ENCODE assay signal across 9 mouse cellular contexts in the genomic region with DNA sequence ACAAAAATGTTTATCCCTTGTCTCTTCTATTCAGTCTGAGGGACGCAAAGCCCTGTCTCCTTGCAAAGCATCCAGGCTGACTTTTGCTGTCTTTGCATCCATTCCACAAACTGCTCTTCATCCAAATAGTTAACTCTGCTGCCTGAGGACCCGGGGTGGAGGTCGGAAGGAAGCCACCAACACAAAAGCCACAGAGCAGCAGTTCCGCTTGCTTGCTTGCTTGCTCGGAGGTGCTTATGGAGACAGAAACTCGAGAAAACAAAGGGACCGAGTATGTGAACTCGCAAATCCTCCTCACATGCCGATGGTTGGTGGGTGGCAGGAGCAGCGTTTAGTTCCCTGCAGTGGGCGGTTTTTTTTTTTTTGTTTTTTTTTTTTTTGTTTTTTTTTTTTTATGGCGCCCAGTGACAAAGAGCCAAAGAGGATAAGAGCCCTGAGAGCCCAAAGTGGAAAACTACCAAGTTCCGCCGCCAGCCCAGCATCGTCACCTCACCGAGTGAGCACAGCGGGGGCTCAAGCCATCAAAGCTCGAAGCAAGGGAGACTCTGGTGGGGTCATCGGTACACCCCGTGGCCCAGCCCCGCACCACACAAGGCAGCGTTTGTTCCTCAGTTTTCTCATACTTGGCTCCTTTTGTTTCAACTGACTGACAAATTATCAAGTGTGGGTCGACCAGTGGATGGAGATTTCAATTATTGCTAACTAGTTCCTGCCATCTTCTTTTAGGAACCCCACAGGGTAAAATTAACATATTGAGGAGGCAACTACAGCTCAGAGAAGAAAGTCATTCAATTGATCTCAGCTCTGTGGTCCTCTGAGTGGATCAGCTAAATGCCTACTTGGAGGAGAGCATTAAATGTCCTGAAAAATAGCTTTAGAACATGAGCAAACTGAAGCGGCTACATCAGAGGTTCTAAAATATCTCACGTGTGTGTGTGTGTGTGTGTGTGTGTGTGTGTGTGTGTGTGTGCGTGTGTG. TPM values are rescaled to one million over a fixed set of nuclear protein-coding genes. Genes with fewer than 3 reads are reported as not detected.
DNase-seq lines count a peak whose midpoint lies in the region; ATAC-seq and TF ChIP-seq lines count a peak whose summit lies in the region.
"Had no signal": no experiment of that assay in that cellular context is flagged by ENCODE, and none has a peak within 500 bp of the region (broad histone marks: within the 10 kb centered on the region; RNA-seq: fewer than 3 reads in every experiment).

No protein-coding gene starts in this region.

- no peak for ATAC-seq in cerebellum, adult (ENCODE audit: insufficient number of reproducible peaks, low FRiP score, low TSS enrichment)
- 0 out of 2 replicates have a peak, but pooled peaks have one; percentile 31 for ATAC-seq in intestine, embryonic 16.5 days
- ATAC-seq in limb, embryonic 14.5 days (ENCODE audit: low FRiP score, low read depth) = peak; percentile 81; the same call in 1 of the 2 replicates
- ATAC-seq in midbrain, embryonic 13.5 days = peak; percentile 82

- peak overlapping the region; percentile 57 for H3K4me2 ChIP-seq in intestine, embryonic 16.5 days (ENCODE audit: low read depth, low read length)
- peak overlapping the region; percentile 52 for H3K4me2 ChIP-seq in limb, embryonic 14.5 days (replicated peaks; ENCODE audit: low read depth, low read length, severe bottlenecking)
- H3K4me2 ChIP-seq in midbrain, embryonic 13.5 days (replicated peaks) = peak overlapping the region; percentile 59

- no peaks in the 10 kb centered on the region for H3K27me3 ChIP-seq in intestine, embryonic 16.5 days (replicated peaks; ENCODE audit: control insufficient read depth, insufficient read depth, low read length)
- no peaks in the 10 kb centered on the region for H3K27me3 ChIP-seq in limb, embryonic 14.5 days (ENCODE audit: control insufficient read depth, insufficient read depth, low read length)
- H3K27me3 ChIP-seq in midbrain, embryonic 13.5 days = no peaks in the 10 kb centered on the region
- no peaks in the 10 kb centered on the region for H3K27me3 ChIP-seq in splenic B cell, adult 2 months (ENCODE audit: control insufficient read depth, insufficient read depth, low read length, poor library complexity, severe bottlenecking)

- H3K4me3 ChIP-seq in intestine, embryonic 16.5 days (ENCODE audit: low read length) = peak overlapping the region; percentile 43
- peak overlapping the region; percentile 35 for H3K4me3 ChIP-seq in limb, embryonic 14.5 days (replicated peaks; ENCODE audit: low read length)
- H3K4me3 ChIP-seq in midbrain, embryonic 13.5 days (replicated peaks) = peak overlapping the region; percentile 35

- peak overlapping the region; percentile 65 for H3K9ac ChIP-seq in intestine, embryonic 16.5 days (ENCODE audit: low read depth, low read length)
- peak overlapping the region; percentile 62 for H3K9ac ChIP-seq in limb, embryonic 14.5 days (ENCODE audit: low read depth, low read length, severe bottlenecking)
- H3K9ac ChIP-seq in midbrain, embryonic 13.5 days (replicated peaks) = peak overlapping the region; percentile 60

- peak overlapping the region; percentile 54; the same call in 1 of the 2 replicates for H3K27ac ChIP-seq in intestine, embryonic 16.5 days (ENCODE audit: low read length)
- peak overlapping the region; percentile 15; the same call in 1 of the 2 replicates for H3K27ac ChIP-seq in limb, embryonic 14.5 days (replicated peaks; ENCODE audit: low read depth, low read length)
- H3K27ac ChIP-seq in midbrain, embryonic 13.5 days = peak overlapping the region; percentile 14; the same call in 1 of the 2 replicates

- WGBS in intestine, embryonic 16.5 days = 12% methylated on average over 26 of the region's 26 CpGs
- 10% methylated on average over 26 of the region's 26 CpGs for WGBS in limb, embryonic 14.5 days
- WGBS in midbrain, embryonic 13.5 days = 6% methylated on average over 26 of the region's 26 CpGs

- 0 out of 2 replicates have a peak, but pooled peaks cover 5% of the 10 kb centered on the region for H3K4me1 ChIP-seq in intestine, embryonic 16.5 days (ENCODE audit: control insufficient read depth, insufficient read depth, low read length)
- peaks cover 3% of the 10 kb centered on the region; the same call in 1 of the 2 replicates for H3K4me1 ChIP-seq in limb, embryonic 14.5 days (ENCODE audit: control insufficient read depth, insufficient read depth, low read length)
- H3K4me1 ChIP-seq in midbrain, embryonic 13.5 days (replicated peaks) = peaks cover 14% of the 10 kb centered on the region

- H3K9me3 ChIP-seq in intestine, embryonic 16.5 days (ENCODE audit: control insufficient read depth, low read length) = no peaks in the 10 kb centered on the region
- no peaks in the 10 kb centered on the region for H3K9me3 ChIP-seq in limb, embryonic 14.5 days (ENCODE audit: control insufficient read depth, low read length)
- H3K9me3 ChIP-seq in midbrain, embryonic 13.5 days = no peaks in the 10 kb centered on the region

- TF ChIP-seq POLR2A in limb, embryonic 14.5 days (IDR thresholded peaks at IDR 0.05; ENCODE audit: borderline replicate concordance, extremely low read depth, insufficient read depth, insufficient read length) = peak; percentile 55; the same call in 1 of the 2 replicates

- peak; percentile 11 to 19 for DNase-seq in cerebellum, adult 18-20 months
- DNase-seq in cerebellum, postnatal 36 days = peak; percentile 18 to 24
- DNase-seq in heart, adult 18-20 months = peak; percentile 35 to 54
- peak; percentile 29 for DNase-seq in limb, embryonic 14.5 days (ENCODE audit: low spot score)
- DNase-seq in splenic B cell, adult 2 months (ENCODE audit: low read depth, low spot score) = peak; percentile 35

- no peaks in the 10 kb centered on the region for H3K36me3 ChIP-seq in intestine, embryonic 16.5 days (ENCODE audit: control insufficient read depth, insufficient read depth, low read length)
- no peaks in the 10 kb centered on the region for H3K36me3 ChIP-seq in limb, embryonic 14.5 days (ENCODE audit: control insufficient read depth, insufficient read depth, low read length)
- no peaks in the 10 kb centered on the region for H3K36me3 ChIP-seq in midbrain, embryonic 13.5 days
- H3K36me3 ChIP-seq in splenic B cell, adult 2 months (ENCODE audit: control insufficient read depth, insufficient read depth, low read length, poor library complexity, severe bottlenecking) = no peaks in the 10 kb centered on the region

RNA-seq across cellular contexts. Expression of a gene that starts 38.6 kb away (rescaled TPM):
- total RNA-seq in heart, adult 18-20 months (2021) = 10 to 100 TPM; 62.0 to 64.5 TPM
- 93.1 and 106 TPM in 2 replicates for polyA plus RNA-seq in intestine, embryonic 16.5 days (2015; fragmentation: Nextera tagmentation; extraction: Ambion mirVana)
- 46.6 and 49.5 TPM in 2 replicates for polyA plus RNA-seq in limb, embryonic 14.5 days (2012; rRNA removed)
- polyA plus RNA-seq in limb, embryonic 14.5 days (2014; fragmentation: Nextera tagmentation; extraction: Ambion mirVana) = 101 and 109 TPM in 2 replicates
- polyA plus RNA-seq in midbrain, embryonic 13.5 days (2015; fragmentation: Nextera tagmentation; extraction: Ambion mirVana) = 149 and 153 TPM in 2 replicates

RNA-seq across cellular contexts. Expression of a gene that starts 38.7 kb away (rescaled TPM):
- not detected for total RNA-seq in heart, adult 18-20 months (2021)
- not detected in 2 replicates for polyA plus RNA-seq in intestine, embryonic 16.5 days (2015; fragmentation: Nextera tagmentation; extraction: Ambion mirVana)
- polyA plus RNA-seq in limb, embryonic 14.5 days (2012; rRNA removed) = 0.24 and 0.27 TPM in 2 replicates
- polyA plus RNA-seq in limb, embryonic 14.5 days (2014; fragmentation: Nextera tagmentation; extraction: Ambion mirVana) = 0.36 TPM in 1 of 2 replicates, not detected in the other
- 0.49 and 0.54 TPM in 2 replicates for polyA plus RNA-seq in midbrain, embryonic 13.5 days (2015; fragmentation: Nextera tagmentation; extraction: Ambion mirVana)
- polyA plus RNA-seq: large intestine, adult 2 months had no signal

RNA-seq across cellular contexts. Expression of a gene that starts 38.7 kb away (rescaled TPM):
- 10 to 100 TPM; 10.2 to 12.7 TPM for total RNA-seq in heart, adult 18-20 months (2021)
- 3.2 and 3.5 TPM in 2 replicates for polyA plus RNA-seq in intestine, embryonic 16.5 days (2015; fragmentation: Nextera tagmentation; extraction: Ambion mirVana)
- 3.5 and 3.8 TPM in 2 replicates for polyA plus RNA-seq in limb, embryonic 14.5 days (2012; rRNA removed)
- 9.3 and 10.7 TPM in 2 replicates for polyA plus RNA-seq in limb, embryonic 14.5 days (2014; fragmentation: Nextera tagmentation; extraction: Ambion mirVana)
- polyA plus RNA-seq in midbrain, embryonic 13.5 days (2015; fragmentation: Nextera tagmentation; extraction: Ambion mirVana) = 16.3 and 16.8 TPM in 2 replicates
